Mouse (Mus musculus): ENCODE results near the gene 2010106E10Rik. TPM values are rescaled to one million over a fixed set of nuclear protein-coding genes. Genes with fewer than 3 reads are reported as not detected.

The 2010106E10Rik gene
- not detected for polyA plus RNA-seq (2017; shearing (Covaris generic))

DNA sequence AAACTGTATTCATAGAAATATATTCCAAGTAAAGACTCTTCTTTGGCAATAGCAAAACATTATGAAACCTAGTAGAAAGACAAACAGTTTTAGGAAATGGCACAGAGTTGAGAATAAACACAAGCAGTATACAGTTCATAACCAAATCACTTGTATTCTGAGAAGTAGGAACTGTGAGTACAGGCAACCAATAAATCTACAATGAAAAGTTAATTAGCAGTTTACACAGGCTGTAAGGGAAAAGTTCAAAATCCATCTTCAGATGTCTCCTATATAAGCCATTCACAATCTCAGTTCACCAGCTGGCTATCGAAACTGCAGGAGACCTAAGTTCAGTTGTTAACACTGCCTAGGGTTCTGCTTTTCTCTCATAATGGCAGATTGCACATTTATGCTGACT lies at the start of gene 2010106E10Rik:
Gene 2010106E10Rik (plus strand): TSS at position 301 of the 400 bp plus-strand sequence.

DNA sequence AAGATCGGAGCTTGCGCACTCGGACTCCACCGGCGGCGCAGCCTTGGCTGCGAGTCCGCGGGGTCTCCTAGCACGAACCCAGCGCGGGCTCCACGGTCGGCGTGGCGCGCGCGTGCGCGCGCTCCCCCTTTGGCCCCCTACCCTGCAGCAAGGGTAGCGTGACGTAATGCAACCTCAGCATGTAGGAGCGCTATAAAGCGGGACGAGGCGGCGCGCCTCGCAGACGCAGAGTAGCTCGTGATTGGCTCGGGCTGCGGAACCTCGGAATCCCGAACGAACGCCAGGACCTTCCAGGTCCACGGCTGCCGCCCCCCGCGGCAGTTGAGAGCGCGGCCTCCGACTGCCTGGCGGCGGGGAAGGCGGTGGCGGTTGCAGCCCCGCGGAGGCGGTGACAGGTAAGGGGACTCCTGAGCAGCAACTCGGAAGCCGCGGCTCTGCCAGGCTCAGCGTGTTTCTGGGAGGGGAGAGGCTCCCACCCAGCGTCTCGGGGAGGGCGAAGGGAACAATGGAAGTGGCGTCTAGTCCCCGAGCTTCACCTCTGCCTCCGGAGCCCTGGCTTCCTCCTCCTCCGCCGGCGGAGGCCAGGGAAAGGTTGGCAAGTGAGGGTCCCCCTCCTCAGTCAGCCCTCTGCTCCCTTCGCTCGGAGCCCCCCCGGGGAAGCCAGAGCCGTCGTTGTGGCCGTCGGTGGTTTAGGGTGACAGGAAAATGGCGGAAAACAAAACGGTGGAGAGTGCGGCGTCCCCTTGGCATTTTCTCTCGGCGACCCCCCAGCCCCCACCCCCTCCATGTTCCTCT lies 105.6 kb downstream of the 2010106E10Rik start, which contains the start of gene Zfp711:
Gene Zfp711 (plus strand): TSS at position 16 of the 795 bp plus-strand sequence.

Other genes with a start within 250 kb of the 2010106E10Rik start
- 16.5 TPM for gene Apool, start 183.9 kb upstream of the 2010106E10Rik start, polyA plus RNA-seq (2017; shearing (Covaris generic))
- gene Satl1, start 88.5 kb upstream of the 2010106E10Rik start, polyA plus RNA-seq (2017; shearing (Covaris generic)): not detected
- gene Zfp711, start 105.3 kb downstream of the 2010106E10Rik start, polyA plus RNA-seq (2017; shearing (Covaris generic)): not detected
- not detected for gene Pof1b, start 203.4 kb downstream of the 2010106E10Rik start, polyA plus RNA-seq (2017; shearing (Covaris generic))